Mouse (Mus musculus) left cerebral cortex, postnatal 10 days (tissue): ENCODE results near the gene Zfp575. TPM values are rescaled to one million over a fixed set of nuclear protein-coding genes. Genes with fewer than 3 reads are reported as not detected.

Experiments used
- DNase-seq, 2 experiments: peaks; one replicate each; pipeline ENCODE4 v3.0.0; 2021 to 2022; ENCODE audit warnings: low spot score in 2 of 2, mixed read lengths in 1 of 2; ENCODE audit errors: extremely low spot score in 1 of 2
- intact Hi-C: fragments of 180-260 bp; cut with DNase I; formaldehyde crosslinking; loops from one replicate; pipeline ENCODE4 v1.15.1; 2025
- total RNA-seq, 2 experiments: library from RNA; stranded (reverse); gene quantifications; 2 replicates each; pipeline ENCODE4 v1.2.3; 2021

Zfp575 gene
- total RNA-seq, 2 experiments from 2014 or later, result 7.7 to 8.3 TPM

GRCm38 (mm10) chr7:24534301-24534700, 53.1 kb downstream of the Zfp575 start:
- DNase-seq, result no peak
- intact Hi-C loops, result no loop called here

Other genes with a start within 250 kb of the Zfp575 start
- under 1 TPM in 1 of 2 experiments, not detected in 1; 0.15 TPM for gene Lypd5, start 238.4 kb downstream of the Zfp575 start, total RNA-seq
- gene Kcnn4, start 217.4 kb downstream of the Zfp575 start, total RNA-seq, result under 1 TPM; 0.17 to 0.41 TPM
- gene Smg9, start 188.0 kb downstream of the Zfp575 start, total RNA-seq, result 10 to 100 TPM; 34.1 to 39.1 TPM
- under 1 TPM in 1 of 2 experiments, not detected in 1; 0.20 TPM for gene Irgc1, start 135.3 kb downstream of the Zfp575 start, total RNA-seq
- gene Plaur, start 125.2 kb downstream of the Zfp575 start, total RNA-seq, result 1 to 10 TPM in 1 of 2 experiments, under 1 TPM in 1; 0.85 to 1.4 TPM
- 100 to 1,000 TPM; 305 to 320 TPM for gene Cadm4, start 105.6 kb downstream of the Zfp575 start, total RNA-seq
- 10 to 100 TPM; 61.9 to 67.5 TPM for gene Zfp428, start 80.6 kb downstream of the Zfp575 start, total RNA-seq
- gene AC161166.1, start 75.2 kb downstream of the Zfp575 start, total RNA-seq, result not detected
- 100 to 1,000 TPM; 105 to 110 TPM for gene Irgq, start 57.0 kb downstream of the Zfp575 start, total RNA-seq
- not detected for gene Pinlyp, start 41.5 kb downstream of the Zfp575 start, total RNA-seq
- gene Xrcc1, start 41.4 kb downstream of the Zfp575 start, total RNA-seq, result 10 to 100 TPM; 32.5 to 41.2 TPM
- gene Ethe1, start 98 bp downstream of the Zfp575 start, total RNA-seq, result 10 to 100 TPM; 11.9 to 13.0 TPM
- under 1 TPM; 0.41 to 0.54 TPM for gene Phldb3, start 23.1 kb upstream of the Zfp575 start, total RNA-seq
- gene Lypd3, start 48.9 kb upstream of the Zfp575 start, total RNA-seq, result under 1 TPM; 0.47 to 0.57 TPM
- gene Tex101, start 89.0 kb upstream of the Zfp575 start, total RNA-seq, result not detected
- gene BC049730, start 121.6 kb upstream of the Zfp575 start, total RNA-seq, result not detected
- not detected for gene Gm4763, start 139.3 kb upstream of the Zfp575 start, total RNA-seq
- gene Cd177, start 172.7 kb upstream of the Zfp575 start, total RNA-seq, result not detected
- gene Ceacam10, start 189.6 kb upstream of the Zfp575 start, total RNA-seq, result under 1 TPM in 1 of 2 experiments, not detected in 1; 0.41 TPM